Mouse (Mus musculus) T-helper 17 cell (primary cell): ENCODE measurements at regions not wholly inside any gene's neighbourhood (a gene's known extent, or its start where the extent isn't known, plus 50 kb on each side); places are given as distances from the start of the nearest gene placed in this dataset.

Experiments used
- in situ Hi-C, 2 experiments: fragments of 300-600 bp; cut with MboI, MseI; formaldehyde crosslinking; loops; 1 replicate in 1 of 2; 2 replicates in 1 of 2; pipeline ENCODE4 v1.15.1; 2025; ENCODE audit warnings: high pct_unique_total_duplicates in 2 of 2

GRCm38 (mm10) chr14:28626951-28627350, 122.4 kb downstream of the Wnt5a start:
- in situ Hi-C loops, result no loop called here

- in situ Hi-C loops, result no loop called here
These were observed 130.6 kb downstream of the Wnt5a start for GRCm38 (mm10) chr14:28635175-28635574.

- in situ Hi-C loops, result no loop called here
These were observed 134.5 kb downstream of the Wnt5a start for GRCm38 (mm10) chr14:28639056-28639455.

- in situ Hi-C loops, result no loop called here
These were observed 141.3 kb downstream of the Wnt5a start for GRCm38 (mm10) chr14:28645807-28646206.

- in situ Hi-C loops, result no loop called here
These were observed 144.9 kb downstream of the Wnt5a start for GRCm38 (mm10) chr14:28649411-28649810.

GRCm38 (mm10) chr14:28653059-28653930, 148.7 kb downstream of the Wnt5a start:
- in situ Hi-C loops, result no loop called here

- in situ Hi-C loops, result no loop called here
These were observed 152.7 kb downstream of the Wnt5a start for GRCm38 (mm10) chr14:28657216-28657615.

GRCm38 (mm10) chr14:28660872-28661588, 156.5 kb downstream of the Wnt5a start:
- in situ Hi-C loops, result no loop called here

- in situ Hi-C loops, result no loop called here
These were observed 158.8 kb downstream of the Wnt5a start for GRCm38 (mm10) chr14:28663316-28663715.

- in situ Hi-C loops, result no loop called here
These were observed 159.6 kb downstream of the Wnt5a start for GRCm38 (mm10) chr14:28664121-28664520.

- in situ Hi-C loops, result no loop called here
These were observed 170.9 kb downstream of the Wnt5a start for GRCm38 (mm10) chr14:28675476-28675875.

- in situ Hi-C loops, result no loop called here
These were observed 195.2 kb downstream of the Wnt5a start for GRCm38 (mm10) chr14:28699780-28700179.

- in situ Hi-C loops, result no loop called here
These were observed 200.2 kb downstream of the Wnt5a start for GRCm38 (mm10) chr14:28704729-28705128.

GRCm38 (mm10) chr14:28714598-28714997, 210.0 kb downstream of the Wnt5a start:
- in situ Hi-C loops, result no loop called here

- in situ Hi-C loops, result no loop called here
These were observed 216.0 kb downstream of the Wnt5a start for GRCm38 (mm10) chr14:28720545-28720944.

GRCm38 (mm10) chr14:28725666-28726065, 221.1 kb downstream of the Wnt5a start:
- in situ Hi-C loops, result no loop called here

- in situ Hi-C loops, result no loop called here
These were observed 228.9 kb downstream of the Wnt5a start for GRCm38 (mm10) chr14:28733496-28733895.

- in situ Hi-C loops, result loop anchor here in 1 of 2 experiments (5.0 kb wide), 1 partner anchor 168 kb away; no protein-coding TSS in a partner anchor
These were observed 230.9 kb downstream of the Wnt5a start for GRCm38 (mm10) chr14:28735446-28735845.

- in situ Hi-C loops, result no loop called here
These were observed 235.5 kb downstream of the Wnt5a start for GRCm38 (mm10) chr14:28740076-28740475.

- in situ Hi-C loops, result no loop called here
These were observed 236.9 kb downstream of the Wnt5a start for GRCm38 (mm10) chr14:28741418-28741817.

- in situ Hi-C loops, result no loop called here
These were observed 239.1 kb downstream of the Wnt5a start for GRCm38 (mm10) chr14:28743673-28744072.

GRCm38 (mm10) chr14:28750301-28750700, 245.8 kb downstream of the Wnt5a start:
- in situ Hi-C loops, result no loop called here

GRCm38 (mm10) chr14:28765201-28765600, 252.8 kb upstream of the Lrtm1 start:
- in situ Hi-C loops, result no loop called here
